Mouse (Mus musculus): ENCODE measurements around the gene Myrip.
"Not testable (repeated sequence)": the region's sequence is repeated elsewhere in the genome, so short reads cannot be mapped to it uniquely, and the experiment has no call there.

Gene Myrip

DNA sequence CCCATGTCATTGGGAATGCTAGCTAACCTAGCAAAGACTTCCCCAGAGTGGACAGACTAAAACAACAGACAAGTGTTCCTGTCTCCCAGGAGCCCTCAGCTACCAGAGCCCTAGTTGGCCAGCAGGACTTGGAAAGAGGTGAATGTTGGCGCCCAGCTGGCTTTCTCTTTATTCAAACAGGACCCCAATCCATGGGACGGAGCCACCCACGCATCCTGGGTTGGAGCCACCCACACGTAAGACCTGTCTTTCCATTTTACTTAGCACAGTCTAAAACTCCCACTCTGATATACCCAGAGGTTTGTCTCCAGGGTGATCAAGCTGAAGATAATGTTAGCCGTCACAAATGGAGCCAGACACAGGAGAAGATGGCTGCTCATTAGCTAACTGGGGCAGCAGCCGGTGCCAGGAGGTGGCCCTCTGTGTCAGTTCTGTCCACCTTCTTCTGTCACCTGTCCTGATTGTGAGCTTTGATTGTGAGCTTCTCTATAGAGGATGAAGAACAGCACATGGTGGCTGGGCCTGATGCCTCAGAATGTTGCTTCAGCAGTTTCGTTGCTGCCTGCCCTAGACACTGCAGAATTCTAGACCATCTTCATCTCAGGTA lies 95.4 kb downstream of the Myrip start:
- DNase-seq (ENCODE audit: low spot score) = no peak

DNA sequence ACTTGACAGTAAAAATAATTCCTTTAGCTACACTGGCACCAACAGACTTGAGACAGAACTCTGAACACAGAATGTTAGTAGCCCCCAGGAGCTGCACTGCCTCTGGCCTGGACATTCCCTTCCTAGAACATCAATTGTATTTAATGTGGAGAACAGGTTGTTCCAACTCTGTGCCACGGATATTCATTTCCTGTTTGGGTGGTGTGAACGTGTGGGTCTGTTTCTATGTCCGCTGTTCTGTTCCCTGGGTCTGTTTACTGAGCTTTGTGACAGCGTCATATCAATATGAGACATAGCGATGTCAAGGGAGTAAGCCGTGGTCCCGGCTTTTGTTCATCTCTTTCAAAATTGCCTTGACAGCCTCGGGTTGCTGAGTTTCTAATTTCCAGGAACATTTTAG lies 97.0 kb downstream of the Myrip start:
- no peak for DNase-seq (ENCODE audit: low spot score)

DNA sequence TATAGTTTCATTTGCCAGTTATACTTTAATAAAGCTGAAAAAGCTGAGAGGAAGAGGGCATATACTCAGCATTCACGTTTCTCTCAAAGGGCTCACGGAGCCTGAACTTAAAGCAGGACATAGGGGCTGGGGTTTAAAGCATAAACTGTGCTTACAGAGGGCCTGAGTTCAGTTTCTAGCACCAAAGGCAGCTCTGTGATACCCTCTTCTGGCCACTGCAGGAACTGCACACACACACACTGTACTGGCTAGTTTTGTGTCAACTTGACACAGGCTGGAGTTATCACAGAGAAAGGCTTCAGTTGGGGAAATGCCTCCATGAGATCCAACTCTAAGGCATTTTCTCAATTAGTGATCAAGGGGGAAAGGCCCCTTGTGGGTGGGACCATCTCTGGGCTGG lies 98.2 kb downstream of the Myrip start:
- DNase-seq (ENCODE audit: low spot score) = not testable (repeated sequence)

DNA sequence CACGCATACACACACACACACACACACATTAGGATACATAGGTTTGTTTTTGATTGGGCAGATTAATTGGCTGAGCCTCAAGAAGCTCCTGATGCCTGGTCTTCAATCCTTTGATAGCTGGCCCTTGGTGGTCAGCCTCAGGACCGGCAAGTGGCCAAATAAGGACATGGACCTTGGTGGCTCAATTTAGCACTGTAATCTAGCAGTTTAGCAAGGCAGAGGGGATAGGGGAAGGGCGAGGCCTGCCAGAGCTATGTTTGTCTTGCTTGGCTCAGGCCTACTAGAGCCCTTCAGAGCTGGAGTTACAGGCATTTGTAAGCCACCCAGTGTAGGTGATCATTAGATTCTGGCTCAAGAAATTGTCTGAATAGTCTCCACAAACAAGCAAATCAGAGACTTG lies 101.1 kb downstream of the Myrip start:
- no peak for DNase-seq (ENCODE audit: low spot score)

DNA sequence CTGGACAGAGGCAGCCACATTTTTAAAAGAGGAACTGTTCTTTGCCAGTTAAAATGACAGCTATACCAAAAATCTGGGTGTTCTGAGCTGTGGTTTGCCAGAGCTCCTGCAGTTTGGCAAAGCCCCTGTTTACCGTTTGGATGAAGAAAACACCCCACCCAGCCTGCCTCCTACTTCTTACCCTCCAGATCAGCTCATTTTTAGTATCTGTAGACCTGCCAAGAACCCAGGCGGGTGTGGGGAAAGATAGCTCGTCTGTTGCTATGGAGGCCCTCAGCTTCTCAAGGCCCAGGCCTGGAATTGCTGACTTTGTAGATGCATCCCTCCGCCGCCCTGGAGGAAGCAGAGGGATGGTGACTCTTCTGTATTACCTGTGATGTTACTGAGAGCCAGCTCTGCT lies 102.3 kb downstream of the Myrip start:
- DNase-seq (ENCODE audit: low spot score) = no peak

DNA sequence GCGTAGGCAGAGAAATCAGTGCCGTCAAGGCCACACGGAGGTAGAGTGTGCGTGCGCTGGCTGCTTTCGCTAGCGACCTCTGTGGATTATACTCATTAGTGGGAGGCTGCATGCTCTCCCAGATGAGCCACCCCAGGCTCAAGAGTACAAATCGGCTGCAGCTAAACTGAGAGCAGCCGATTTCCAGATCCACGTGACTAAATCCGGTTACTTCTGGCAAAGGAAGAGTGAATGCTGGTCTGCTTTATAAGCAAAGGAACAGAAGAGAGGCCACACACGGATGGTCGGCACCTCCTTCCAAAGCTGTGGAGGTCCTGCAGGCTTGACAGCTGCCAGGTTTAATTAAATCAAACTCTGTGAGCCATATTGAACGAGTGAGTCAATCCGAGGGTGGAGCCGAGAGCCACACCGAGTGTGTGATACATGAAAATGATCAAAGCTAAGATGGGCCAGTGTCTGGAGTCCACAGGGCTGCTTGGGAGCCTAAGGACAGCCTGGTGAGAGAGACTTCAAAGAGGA lies 108.4 kb downstream of the Myrip start:
- DNase-seq (ENCODE audit: low spot score) = no peak

DNA sequence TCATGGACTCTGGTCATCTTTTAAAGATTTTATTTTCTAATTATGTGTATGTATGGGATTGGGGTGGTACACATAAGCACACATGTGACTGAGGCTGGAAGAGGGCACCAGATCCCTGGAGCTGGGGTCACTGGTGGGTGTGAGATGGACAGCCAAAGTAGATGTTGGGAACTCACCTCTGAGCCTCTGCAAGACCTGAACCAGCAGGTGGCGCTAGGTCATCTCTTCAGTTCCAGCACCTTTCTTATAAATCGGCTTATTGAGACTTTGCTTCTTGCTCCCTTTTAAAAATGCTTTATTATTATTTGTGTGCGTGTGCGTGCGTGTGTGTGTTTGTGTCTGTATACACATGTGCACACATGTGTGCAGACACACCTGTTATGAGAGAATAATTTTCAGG lies 109.1 kb downstream of the Myrip start:
- DNase-seq (ENCODE audit: low spot score) = peak; percentile 80

DNA sequence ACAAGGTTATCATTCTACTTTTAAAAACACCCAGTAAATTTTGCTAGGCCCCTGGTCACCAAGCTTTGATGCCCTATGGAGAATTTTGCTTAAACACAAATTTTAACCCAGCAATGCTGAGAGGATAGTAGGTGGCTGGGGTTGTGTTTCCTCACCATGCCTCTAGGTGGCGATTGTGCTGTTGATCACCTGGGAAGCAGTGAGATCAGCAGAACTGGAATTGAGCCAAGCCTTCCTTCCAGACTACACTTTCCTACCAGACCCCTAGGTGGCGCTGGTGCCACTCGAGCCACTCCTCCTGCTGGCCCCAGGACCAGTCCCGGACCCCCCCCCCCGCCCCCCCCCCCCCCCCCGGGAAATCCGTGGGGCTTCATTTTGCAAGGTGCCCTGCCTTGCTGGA lies 114.2 kb downstream of the Myrip start:
- peak; percentile 87 for DNase-seq (ENCODE audit: low spot score)

DNA sequence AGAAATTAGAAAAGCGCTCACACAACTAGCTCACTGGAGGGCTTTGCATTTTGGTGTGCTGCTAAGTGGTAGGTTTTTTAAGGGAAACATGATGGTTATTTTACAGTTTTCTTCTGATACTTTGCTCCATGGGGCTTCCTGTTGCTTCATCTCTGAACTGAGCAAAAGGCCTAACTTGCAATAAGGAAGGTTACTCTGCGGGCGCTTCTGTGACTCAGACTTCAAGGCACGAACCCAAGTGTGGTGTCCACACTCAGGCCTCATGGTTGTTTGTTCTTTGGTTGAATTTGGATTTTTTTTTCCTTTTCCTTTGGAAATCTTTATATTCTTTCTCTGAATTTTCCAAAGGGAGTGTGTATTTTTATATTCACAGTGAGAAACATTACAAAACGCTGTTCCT lies 114.8 kb downstream of the Myrip start:
- DNase-seq (ENCODE audit: low spot score) = no peak

DNA sequence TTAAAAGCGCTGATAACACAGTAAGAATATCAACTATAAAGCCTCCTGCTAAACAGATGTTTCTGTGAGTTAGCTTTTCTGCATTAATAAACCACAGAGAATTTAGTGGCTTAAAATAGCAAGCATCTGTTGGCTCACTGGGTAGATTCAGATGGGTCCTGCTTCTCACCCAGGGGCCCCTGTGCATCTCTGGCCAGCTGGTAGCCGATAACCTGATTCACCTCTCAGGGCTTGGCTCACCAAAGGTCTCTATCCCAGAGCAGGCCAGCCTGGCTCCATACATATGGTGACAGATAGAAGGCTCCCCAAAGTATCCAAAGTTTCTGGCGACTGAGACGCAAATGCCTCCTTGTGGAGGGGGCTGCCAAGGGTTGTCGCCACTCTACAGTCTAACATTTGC lies 115.4 kb downstream of the Myrip start:
- DNase-seq (ENCODE audit: low spot score) = no peak

DNA sequence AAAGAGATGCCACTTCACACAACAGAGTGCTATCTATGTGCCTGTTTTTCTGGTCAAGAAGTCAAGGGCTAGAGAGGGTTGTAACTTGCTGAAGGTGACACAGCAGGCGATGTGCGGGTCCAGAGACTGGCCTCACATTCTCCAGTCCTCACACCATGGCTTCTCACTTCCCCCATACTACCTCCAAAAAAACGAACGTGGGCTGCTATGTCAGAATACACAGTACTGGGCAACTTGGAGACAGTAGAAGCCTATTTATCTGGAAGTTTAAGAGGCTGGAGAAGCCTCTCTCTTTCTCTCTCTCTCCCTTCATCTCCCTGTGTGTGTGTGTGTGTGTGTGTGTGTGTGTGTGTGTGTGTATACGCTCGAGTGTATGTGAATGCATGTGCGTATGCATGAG lies 117.3 kb downstream of the Myrip start:
- no peak for DNase-seq (ENCODE audit: low spot score)

DNA sequence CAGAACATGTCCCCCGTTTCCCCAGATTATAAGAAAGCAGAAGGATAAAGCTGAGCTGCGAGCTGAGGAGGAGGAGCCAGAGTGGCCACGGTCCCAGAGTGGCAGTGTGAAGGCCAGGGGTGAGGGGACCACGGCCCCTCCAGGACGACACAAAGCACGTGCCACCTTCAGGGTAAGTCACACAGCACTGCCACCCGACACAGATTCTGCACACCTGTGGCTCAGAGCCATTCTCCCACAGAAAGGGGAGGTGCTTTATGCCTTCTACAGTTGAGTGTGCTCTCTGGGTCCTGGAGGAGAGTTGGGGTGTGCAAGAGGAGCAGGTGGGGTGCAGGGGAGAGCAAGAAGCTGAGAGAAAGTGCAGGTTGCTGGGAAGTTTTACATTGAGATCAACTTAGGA lies 123.3 kb downstream of the Myrip start:
- DNase-seq (ENCODE audit: low spot score) = no peak

DNA sequence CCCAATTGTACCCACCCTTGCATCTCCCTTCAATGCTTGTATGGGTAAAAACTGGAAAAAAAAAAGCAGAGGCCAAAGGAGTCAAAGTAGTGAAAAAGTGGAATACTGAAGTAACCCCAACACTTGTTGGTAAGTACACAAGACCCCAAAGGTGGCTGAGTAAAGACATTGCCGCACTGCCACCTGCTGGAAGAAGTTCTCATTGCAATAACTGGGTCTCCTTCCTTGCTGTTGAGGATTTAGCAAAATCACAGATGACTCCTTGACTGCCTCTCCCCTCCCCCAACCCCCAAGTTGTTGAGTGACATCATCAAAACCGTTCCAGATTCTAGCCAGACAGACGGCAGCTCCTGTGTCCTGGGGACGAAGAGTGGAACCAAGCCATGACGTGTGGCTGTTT lies 124.5 kb downstream of the Myrip start:
- peak; percentile 87 for DNase-seq (ENCODE audit: low spot score)

DNA sequence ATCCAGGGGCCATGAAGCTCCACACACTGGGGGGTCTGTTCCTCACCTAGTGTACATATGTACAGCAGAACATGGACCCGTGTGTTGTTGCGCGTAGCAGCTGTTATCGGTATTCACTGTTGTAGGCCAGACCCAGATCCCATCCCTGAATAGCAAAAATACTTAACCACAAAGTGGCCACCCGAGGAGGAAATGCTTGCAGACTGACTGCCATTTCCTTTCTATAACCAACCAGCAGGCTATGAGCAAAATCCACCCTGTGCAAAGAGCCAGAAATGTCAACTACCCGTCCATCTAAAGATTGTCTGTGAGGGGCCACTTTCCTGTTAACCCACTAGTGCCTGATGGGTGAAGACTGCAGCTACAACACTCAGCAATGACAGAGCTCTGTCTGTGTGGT lies 126.9 kb downstream of the Myrip start:
- DNase-seq (ENCODE audit: low spot score) = no peak

DNA sequence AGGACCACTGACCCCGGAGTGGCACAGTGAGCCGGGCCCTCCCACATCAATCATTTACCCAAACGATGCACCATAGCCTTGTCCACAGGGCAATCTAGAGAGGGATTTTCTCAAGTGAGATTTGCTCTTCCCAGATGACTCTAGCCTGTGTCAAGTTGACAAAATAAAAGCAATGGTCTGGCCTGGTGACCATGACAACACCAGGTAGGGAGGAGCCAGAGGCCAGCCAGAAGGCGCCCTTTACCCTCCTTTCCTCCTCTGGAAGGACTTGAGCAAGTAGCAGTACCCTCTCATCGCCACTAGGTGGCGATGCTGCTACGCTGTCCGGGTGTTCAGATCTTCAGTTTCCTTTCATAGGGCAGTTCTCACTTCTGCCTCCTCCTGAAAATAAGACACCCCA lies 132.4 kb downstream of the Myrip start:
- peak; percentile 78 for DNase-seq (ENCODE audit: low spot score)

DNA sequence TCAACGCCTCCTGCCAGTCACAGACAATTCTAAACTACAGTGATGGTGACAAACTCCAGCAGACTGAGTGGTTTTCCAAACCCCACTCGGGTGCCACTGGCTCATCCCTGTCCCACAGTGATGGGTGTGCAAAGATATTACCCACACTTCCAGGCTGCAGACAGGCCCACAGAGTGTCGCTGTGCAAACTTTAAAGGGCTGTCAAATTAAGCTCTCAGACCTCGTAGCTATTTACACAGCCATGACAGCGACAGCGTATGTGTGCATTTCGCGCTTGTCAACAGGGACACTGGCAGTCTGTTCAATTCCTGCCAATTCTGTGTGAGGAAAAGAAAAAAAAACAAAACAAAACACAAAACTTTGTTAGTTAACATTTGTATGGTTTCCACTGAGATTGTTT lies 134.5 kb downstream of the Myrip start:
- no peak for DNase-seq (ENCODE audit: low spot score)

DNA sequence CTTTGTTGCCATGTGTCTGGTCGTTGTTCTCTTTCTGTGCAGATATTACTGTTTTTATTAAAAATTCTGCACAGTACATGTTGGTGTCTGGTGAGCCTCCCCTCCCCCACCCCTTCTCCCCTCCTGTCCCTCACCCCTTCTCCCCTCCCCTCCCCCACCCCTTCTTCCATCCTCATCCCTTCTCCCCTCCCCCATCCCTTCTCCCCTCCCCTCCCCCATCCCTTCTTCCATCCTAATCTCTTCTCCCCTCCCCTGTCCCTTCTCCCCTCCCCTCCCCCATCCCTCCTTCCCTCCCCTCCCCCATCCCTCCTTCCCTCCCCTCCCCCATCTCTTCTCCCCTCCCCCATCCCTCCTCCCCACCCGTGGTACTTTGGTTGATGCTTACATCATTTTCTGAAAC lies 135.5 kb downstream of the Myrip start:
- DNase-seq (ENCODE audit: low spot score) = no peak

DNA sequence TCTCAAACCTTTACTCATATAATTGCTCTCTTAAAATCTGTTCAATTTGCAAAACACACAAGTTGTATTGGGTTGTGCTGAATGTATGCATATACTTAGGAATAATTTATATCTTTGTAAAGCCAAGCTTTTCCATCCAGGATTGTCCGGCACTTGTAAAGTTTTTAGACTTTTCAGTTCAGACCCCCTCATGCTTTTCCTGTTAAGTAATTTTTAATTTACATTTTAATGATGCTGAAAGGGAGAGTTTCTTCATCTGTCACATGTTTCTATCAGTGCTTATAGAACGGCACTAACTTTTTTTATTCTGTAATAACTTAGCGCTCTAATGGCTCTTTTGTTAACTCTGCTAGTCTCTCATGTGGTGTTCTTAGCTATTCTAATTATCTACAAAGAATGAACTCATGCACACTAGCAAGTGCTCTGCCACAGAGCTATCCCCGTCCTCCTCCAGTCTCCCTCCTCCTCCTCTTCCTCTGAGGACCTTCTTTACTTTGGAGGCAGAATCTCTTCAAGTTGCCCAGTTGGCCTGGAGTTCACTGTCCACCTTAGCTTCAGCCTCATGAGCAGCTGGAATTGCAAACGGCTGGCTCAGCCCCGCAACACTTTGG lies 136.1 kb downstream of the Myrip start:
- DNase-seq (ENCODE audit: low spot score) = no peak

DNA sequence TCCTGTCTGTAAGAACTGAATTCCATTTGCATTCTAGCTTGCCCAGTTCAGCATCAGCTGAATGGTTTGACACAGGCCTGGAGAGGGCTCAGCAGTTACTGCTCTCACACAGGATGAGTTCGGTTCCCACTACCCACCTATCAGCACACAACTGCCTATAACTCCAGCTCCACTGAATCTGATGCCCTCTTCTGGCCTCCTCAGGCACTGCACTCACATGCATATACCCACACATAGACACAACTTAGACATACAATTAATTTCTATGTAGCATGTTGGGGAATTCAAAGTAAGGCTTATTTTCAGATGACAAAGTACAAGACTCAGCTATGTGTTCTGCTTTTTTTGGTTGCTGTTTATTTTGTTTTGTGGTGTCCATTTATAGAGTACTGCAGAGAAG lies 137.0 kb downstream of the Myrip start:
- no peak for DNase-seq (ENCODE audit: low spot score)

DNA sequence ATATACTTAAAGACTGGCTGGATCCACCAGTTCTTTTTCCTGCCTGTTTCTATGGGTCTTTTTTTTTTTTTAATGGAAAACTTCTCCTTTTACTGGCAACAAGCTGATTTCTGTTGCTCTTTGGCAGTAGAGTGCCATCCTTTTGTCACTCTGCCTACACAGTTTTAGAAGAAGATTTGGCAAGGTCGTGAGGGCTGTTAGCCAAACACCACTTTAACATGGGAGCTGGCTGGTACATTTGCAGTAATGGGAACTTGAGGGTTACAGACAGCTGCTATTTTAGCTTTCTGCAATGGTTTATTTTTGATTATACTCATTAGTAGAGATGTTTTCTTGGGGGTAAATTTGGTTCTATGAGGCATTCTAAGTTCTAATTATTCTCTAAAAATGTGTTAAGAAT lies 137.5 kb downstream of the Myrip start:
- DNase-seq (ENCODE audit: low spot score) = no peak

DNA sequence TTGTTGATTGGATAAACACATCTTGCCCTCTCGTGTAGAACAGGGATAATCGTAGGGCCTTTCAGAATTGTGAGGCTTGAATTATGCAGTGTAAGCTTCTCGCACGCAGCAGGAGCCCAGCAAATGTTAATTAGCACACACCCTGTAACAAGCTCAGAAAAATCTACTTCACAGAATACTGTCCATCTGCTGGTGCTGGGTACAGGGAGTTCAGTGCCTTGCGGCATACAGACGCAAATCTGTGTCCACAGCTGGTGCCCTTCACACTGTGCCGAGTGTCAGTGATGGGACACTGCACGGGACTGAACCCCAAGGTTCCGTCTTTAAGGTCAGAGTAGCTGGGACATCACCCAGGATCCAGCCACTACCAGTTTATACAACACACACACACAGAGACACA lies 143.3 kb downstream of the Myrip start:
- no peak for DNase-seq (ENCODE audit: low spot score)

DNA sequence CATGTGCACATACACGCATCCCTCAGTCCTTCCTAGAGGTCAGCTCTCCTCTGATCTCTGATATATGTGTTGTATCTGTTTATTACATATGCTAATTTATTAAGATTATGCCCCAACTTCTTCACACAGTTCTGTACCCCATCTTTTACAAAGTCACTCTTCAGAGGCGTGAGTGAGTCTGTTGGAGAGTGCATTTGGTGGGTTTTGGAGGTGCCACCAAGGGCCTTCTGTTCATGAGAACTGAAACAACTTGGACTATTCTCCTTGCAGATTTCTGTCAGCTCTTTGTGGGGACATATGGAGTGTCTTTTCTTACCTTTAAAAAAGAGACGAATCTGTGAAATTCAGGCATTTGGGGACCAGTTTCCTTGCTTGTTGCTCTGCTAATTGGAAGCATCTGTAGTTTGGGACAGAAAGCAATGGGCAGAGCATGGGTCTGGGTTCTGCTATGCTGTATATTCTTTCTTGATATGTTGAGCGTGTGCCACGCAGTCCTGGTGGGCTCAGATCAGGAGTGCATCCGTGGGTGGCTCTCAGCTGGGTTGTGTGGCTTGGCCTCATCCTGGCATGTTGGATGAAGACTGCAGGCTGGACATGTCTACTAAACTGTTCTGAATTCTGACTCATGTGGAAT lies 148.5 kb downstream of the Myrip start:
- no peak for DNase-seq (ENCODE audit: low spot score)

DNA sequence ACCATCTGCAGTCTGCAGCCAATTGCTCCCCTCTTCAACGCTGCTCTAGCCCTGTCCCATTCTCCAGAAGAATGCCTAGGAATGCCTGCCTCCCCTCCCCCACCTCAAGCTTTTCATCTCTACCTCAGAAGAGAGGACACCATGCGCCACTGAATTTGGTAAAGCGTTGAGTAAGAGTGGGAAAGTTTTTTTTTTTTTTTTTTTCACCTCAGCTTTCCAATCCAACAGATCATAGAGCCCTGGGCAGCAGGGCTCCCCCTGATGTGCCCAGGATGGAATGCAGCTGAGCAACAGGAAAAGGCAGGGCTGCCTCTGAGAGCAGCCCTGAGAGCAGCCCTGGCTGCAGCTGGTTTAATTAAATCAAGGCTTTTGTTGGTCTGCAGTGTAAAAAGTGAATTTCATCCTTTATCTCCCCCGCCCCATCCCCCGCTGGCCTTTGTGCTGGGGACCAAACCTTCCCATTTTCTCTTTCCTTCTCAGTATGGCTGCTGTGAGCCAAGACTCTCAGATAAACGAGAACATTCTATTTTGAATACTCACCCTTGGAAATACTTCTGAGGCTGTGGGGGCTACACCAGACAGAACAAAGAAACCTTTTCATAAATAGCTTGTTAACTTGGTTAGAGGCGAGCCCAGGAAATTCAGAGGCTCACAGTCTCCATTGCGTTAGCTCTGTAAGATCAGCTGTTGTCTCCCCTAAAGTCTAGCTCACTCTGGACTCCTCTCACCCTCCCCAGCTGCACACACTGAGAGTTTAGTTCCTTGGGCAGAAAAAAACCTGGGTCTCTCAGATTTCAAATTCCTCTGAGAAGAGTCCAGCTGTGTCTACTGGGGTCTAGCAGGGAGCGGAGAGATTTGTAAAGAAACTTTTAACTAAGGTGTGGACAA lies 154.7 kb downstream of the Myrip start:
- DNase-seq (ENCODE audit: low spot score) = peak; percentile 78

All from testis, postnatal 10 days (tissue).